Mouse (Mus musculus) embryonic facial prominence, embryonic 14.5 days (tissue): Measurements from ENCODE around the gene Pkd1l1. TPM values are rescaled to one million over a fixed set of nuclear protein-coding genes. Genes with fewer than 3 reads are reported as not detected.
A peak's percentile ranks its signal among the peaks of the same experiment; 100 is the strongest.

Experiments used
- ATAC-seq: fragments of 200-750 bp; cut with Nextera tagmentation; 2 replicates; pipeline ENCODE4 v1.8.0; 2017; ENCODE audit warnings: low read depth, moderate number of reproducible peaks, moderate TSS enrichment
- DNase-seq: peaks from one replicate; pipeline ENCODE4 v3.0.0-alpha.2; 2015; ENCODE audit warnings: low spot score
- H3K27ac ChIP-seq: fragments of 300-500 bp; sonication (generic); replicated peaks from 2 replicates; pipeline ENCODE4 v1.5.1; 2014; ENCODE audit warnings: low read depth, mild to moderate bottlenecking, low read length, moderate library complexity
- H3K27me3 ChIP-seq: fragments of 300-500 bp; sonication (generic); replicated peaks from 2 replicates; pipeline ENCODE4 v1.6.1; 2014; ENCODE audit warnings: low read length; ENCODE audit not compliant: control insufficient read depth, insufficient read depth
- H3K36me3 ChIP-seq: fragments of 300-500 bp; sonication (generic); 2 replicates; pipeline ENCODE4 v1.6.1; 2014; ENCODE audit warnings: low read length, mixed read lengths; ENCODE audit not compliant: control insufficient read depth, insufficient read depth
- H3K4me1 ChIP-seq: fragments of 300-500 bp; sonication (generic); 2 replicates; pipeline ENCODE4 v1.6.1; 2014; ENCODE audit warnings: antibody characterized with exemption, low read length; ENCODE audit not compliant: control insufficient read depth, insufficient read depth
- H3K4me2 ChIP-seq: fragments of 300-500 bp; sonication (generic); 2 replicates; pipeline ENCODE4 v1.6.1; 2014; ENCODE audit warnings: low read depth, mild to moderate bottlenecking, low read length, moderate library complexity, mixed read lengths
- H3K4me3 ChIP-seq: fragments of 300-500 bp; sonication (generic); 2 replicates; pipeline ENCODE4 v1.5.1; 2014; ENCODE audit warnings: low read depth, mild to moderate bottlenecking, low read length
- H3K9ac ChIP-seq: fragments of 300-500 bp; sonication (generic); 2 replicates; pipeline ENCODE4 v1.6.1; 2014; ENCODE audit warnings: low read depth, mild to moderate bottlenecking, low read length, moderate library complexity, mixed read lengths
- H3K9me3 ChIP-seq: fragments of 300-500 bp; sonication (generic); 2 replicates; pipeline ENCODE4 v1.6.1; 2016; ENCODE audit warnings: low read length; ENCODE audit not compliant: control insufficient read depth
- WGBS: fragments of 180-500 bp; shearing (Covaris S2); extraction: QIAGEN DNeasy Blood & Tissue Kit; methylation state at CpG from one replicate; pipeline ENCODE4 v1.1.7; 2014; 5-methylcytosine and 5-hydroxymethylcytosine counted together
- polyA plus RNA-seq: library from polyadenylated mRNA; unstranded; fragments of >200 nt; fragmentation: Nextera tagmentation; extraction: Ambion mirVana; gene quantifications from 2 replicates; pipeline ENCODE4 v1.2.1, GENCODE M21; 2014

The Pkd1l1 gene
- polyA plus RNA-seq, 1 experiment from 2014 or later: 0.01 TPM

DNA sequence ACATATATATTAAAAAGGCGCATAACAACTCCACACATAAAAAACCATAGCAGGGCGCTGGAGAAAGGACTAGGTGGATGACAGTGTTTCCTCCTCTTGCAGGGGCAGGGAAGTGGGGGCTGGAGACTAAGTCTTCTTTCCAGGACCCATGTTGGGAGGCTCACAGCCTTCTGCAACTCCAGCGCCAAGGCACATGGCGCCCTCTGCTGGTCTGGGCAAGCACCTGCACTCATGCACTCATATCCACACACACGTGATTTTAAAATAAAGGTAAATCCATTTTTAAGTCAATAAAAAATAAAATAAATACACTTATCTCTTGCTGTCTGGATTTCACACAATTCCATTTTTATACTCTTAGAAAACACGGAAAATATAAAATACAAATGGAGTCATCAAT lies 16.0 kb downstream of the Pkd1l1 start:
- no peak overlapping the region for H3K4me2 ChIP-seq
- no peak overlapping the region for H3K4me3 ChIP-seq
- H3K27ac ChIP-seq: no peak overlapping the region
- no peaks in the 10 kb centered on the region for H3K36me3 ChIP-seq
- H3K9me3 ChIP-seq: no peaks in the 10 kb centered on the region
- peaks cover 4% of the 10 kb centered on the region; the same call in 1 of the 2 replicates for H3K4me1 ChIP-seq
- no peak for DNase-seq
- 63% methylated on average over 6 of the region's 6 CpGs for WGBS
- no peak for ATAC-seq
- H3K27me3 ChIP-seq: no peaks in the 10 kb centered on the region
- no peak overlapping the region for H3K9ac ChIP-seq

- ATAC-seq (no peak), DNase-seq (peak; percentile 61)
- no peaks in the 10 kb centered on the region for H3K27me3 ChIP-seq
- H3K36me3 ChIP-seq: no peaks in the 10 kb centered on the region
- H3K4me1 ChIP-seq: peaks cover 4% of the 10 kb centered on the region; the same call in 1 of the 2 replicates
- no peak overlapping the region for H3K4me2 ChIP-seq
- no peak overlapping the region for H3K9ac ChIP-seq
- H3K27ac ChIP-seq: no peak overlapping the region
- WGBS: 8% methylated on average over 1 of the region's 1 CpGs
- H3K9me3 ChIP-seq: no peaks in the 10 kb centered on the region
- H3K4me3 ChIP-seq: no peak overlapping the region
Measured at GRCm38 (mm10) chr11:8955678-8956077, 17.4 kb downstream of the Pkd1l1 start.

DNA sequence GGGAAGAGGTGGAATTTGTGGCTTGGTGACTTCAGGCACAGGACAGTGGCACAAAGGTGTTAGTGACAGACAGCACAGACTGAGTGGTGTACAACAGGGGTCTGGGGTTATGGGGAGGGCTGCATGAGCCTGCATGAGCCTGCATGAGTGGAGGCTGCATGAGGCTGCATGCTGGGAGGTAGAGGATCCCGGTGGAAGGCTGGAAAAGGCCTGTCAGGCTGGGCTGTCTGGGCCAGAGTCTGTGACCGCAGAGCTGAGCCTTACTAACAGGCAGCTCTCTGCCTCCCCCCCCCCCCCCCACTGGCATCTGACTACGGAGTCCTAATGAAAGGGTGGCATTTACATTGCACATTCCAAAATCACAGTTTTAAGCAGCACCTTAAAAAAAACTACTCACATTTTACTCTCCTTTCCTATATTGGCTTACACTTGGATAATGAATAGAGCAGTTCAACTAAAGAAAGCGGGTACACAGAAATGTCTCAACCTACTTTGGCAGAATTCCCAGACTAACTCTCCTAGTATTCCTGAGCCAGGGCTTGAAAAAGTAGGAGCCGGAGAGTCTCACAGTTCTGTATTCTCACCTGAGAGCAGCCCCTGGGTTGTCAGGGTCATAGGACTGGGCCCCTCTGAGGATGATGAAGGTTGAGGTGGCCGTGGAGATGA lies 23.2 kb downstream of the Pkd1l1 start:
- peak overlapping the region; percentile 77 for H3K27ac ChIP-seq
- no peaks in the 10 kb centered on the region for H3K9me3 ChIP-seq
- H3K9ac ChIP-seq: no peak overlapping the region
- H3K4me1 ChIP-seq: peaks cover 3% of the 10 kb centered on the region; the same call in 1 of the 2 replicates
- H3K36me3 ChIP-seq: no peaks in the 10 kb centered on the region
- H3K4me3 ChIP-seq: no peak overlapping the region
- H3K4me2 ChIP-seq: no peak overlapping the region
- 53% methylated on average over 6 of the region's 6 CpGs for WGBS
- no peaks in the 10 kb centered on the region for H3K27me3 ChIP-seq
- ATAC-seq (peak; percentile 86), DNase-seq (peak; percentile 86)

DNA sequence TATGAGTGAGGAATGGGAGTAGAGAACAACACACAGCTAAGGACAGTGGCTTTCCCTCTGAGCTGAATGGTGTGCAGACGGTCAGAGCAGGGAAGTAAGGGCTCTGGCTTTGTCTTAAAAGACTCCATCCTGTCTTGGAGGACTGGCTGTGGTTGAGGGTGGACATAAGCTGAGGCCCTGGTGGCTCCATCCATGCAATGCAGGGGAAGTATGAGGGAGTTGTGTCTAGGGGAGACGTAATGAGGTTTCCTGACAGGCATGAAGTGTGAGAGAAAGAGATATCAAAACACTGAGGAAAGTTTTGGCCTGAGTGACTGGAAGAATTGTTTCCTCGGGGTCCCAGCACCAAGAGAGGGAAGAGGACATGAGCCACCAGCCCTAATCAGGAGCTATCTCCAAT lies 24.2 kb downstream of the Pkd1l1 start:
- ATAC-seq (no peak), DNase-seq (no peak)
- no peak overlapping the region; the same call in 1 of the 2 replicates for H3K27ac ChIP-seq
- no peak overlapping the region for H3K4me3 ChIP-seq
- no peaks in the 10 kb centered on the region for H3K27me3 ChIP-seq
- H3K4me1 ChIP-seq: peaks cover 3% of the 10 kb centered on the region; the same call in 1 of the 2 replicates
- 63% methylated on average over 3 of the region's 3 CpGs for WGBS
- no peak overlapping the region for H3K4me2 ChIP-seq
- no peak overlapping the region for H3K9ac ChIP-seq
- H3K9me3 ChIP-seq: no peaks in the 10 kb centered on the region
- no peaks in the 10 kb centered on the region for H3K36me3 ChIP-seq

- ATAC-seq (no peak), DNase-seq (no peak)
- H3K9me3 ChIP-seq: no peaks in the 10 kb centered on the region
- H3K9ac ChIP-seq: no peak overlapping the region
- no peaks in the 10 kb centered on the region for H3K4me1 ChIP-seq
- H3K27me3 ChIP-seq: no peaks in the 10 kb centered on the region
- no peak overlapping the region for H3K27ac ChIP-seq
- no peaks in the 10 kb centered on the region for H3K36me3 ChIP-seq
- 81% methylated on average over 4 of the region's 4 CpGs for WGBS
- no peak overlapping the region for H3K4me3 ChIP-seq
- H3K4me2 ChIP-seq: no peak overlapping the region
Measured at GRCm38 (mm10) chr11:8944114-8944513, 29.0 kb downstream of the Pkd1l1 start.

DNA sequence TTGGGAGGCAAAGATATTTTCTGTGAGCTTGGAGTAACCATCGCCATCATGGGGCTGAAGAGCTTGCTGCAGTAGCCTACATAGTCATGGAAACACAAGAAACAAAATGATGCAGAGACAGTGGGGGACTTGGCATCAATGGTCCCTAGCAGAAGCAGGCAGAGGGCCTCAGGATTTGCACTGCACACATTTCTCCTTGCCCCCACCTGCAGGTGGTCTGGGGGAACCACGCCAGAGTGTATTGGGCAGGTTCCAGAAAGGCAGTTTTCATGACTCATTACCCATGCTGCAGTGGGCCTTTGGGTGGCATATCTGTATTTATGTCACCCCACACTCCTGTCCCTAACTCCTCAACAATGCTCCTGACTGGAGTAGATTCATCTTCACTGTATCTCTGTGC lies 30.6 kb downstream of the Pkd1l1 start:
- 84% methylated on average over 2 of the region's 2 CpGs for WGBS
- Histone ChIP-seq H3K9me3 (no peaks in the 10 kb centered on the region), H3K27me3 (no peaks in the 10 kb centered on the region), H3K9ac (no peak overlapping the region), H3K4me3 (no peak overlapping the region), H3K4me2 (no peak overlapping the region), H3K36me3 (no peaks in the 10 kb centered on the region), H3K4me1 (no peaks in the 10 kb centered on the region), H3K27ac (no peak overlapping the region)
- ATAC-seq: no peak
- DNase-seq: no peak

DNA sequence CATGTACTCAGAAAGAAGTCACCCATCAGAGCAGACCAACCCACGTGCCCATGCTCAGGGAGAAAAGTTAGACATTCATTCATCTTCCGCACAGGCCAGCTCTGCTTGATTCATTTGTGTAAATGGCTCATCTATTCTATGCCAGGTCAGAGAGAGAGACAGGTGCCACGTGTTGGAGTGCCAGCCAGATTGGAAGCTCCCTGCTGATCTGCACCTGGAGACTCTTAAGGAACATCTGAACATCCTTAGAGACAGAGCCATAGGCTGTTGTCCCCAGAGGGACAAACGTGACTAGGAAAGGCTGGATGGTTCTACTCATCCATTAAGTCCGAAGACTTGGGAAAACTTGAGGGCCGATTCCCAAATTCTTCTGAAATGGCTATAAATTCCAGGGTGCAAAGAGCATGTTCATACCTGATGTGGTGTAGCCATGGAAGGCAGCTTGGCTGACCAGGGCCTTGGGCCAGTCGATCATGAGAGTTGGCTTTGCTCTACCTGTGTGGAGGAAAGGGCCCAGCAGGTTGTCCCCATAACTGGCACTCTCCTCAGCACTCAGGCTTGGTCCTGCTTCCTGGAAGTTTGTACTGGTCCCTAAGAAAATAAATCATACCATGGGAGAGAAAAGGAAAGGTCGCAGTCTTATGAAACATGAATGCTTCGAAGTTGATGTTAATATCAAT lies 36.5 kb downstream of the Pkd1l1 start:
- Histone ChIP-seq H3K4me2 (no peak overlapping the region), H3K9me3 (no peaks in the 10 kb centered on the region), H3K9ac (no peak overlapping the region), H3K36me3 (no peaks in the 10 kb centered on the region), H3K27ac (no peak overlapping the region), H3K27me3 (no peaks in the 10 kb centered on the region), H3K4me1 (no peaks in the 10 kb centered on the region), H3K4me3 (no peak overlapping the region)
- ATAC-seq (no peak), DNase-seq (no peak)
- WGBS: 80% methylated on average over 9 of the region's 9 CpGs

DNA sequence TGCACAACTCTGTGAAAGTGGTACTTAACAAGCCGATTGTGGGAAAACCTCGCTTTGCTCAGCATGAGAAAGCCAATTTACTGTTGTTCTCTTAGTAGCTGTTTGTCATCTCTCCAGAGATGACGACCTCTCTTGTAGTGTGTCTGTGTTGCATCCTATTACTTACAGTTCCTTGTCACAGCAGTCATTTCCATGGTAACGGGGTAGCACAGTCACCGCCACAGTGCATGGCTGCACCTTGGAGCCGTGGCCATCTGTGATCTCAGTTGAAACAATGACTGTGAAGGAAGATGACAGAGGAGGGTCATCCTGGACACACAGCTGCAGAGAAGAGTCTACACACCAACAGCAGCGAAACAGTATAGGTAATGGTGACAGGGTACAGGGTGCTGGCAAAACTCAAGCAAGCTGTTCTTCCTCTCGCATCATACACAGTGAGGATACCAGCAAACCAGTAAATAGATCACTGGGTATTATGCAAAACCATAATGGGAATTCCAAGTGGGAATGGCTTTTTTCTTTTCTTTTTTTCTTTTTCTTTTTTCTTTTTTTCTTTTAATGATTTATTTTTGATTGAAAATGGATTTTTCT lies 56.9 kb downstream of the Pkd1l1 start:
- Histone ChIP-seq H3K9me3 (no peaks in the 10 kb centered on the region), H3K36me3 (no peaks in the 10 kb centered on the region), H3K4me3 (no peak overlapping the region), H3K4me2 (no peak overlapping the region), H3K4me1 (no peaks in the 10 kb centered on the region), H3K9ac (no peak overlapping the region), H3K27me3 (no peaks in the 10 kb centered on the region), H3K27ac (no peak overlapping the region)
- 73% methylated on average over 8 of the region's 8 CpGs for whole genome bisulfite sequencing
- peak; percentile 10 for DNase-seq
- peak; percentile 70; the same call in 1 of the 2 replicates for ATAC-seq
